Mouse (Mus musculus) neural tube, embryonic 14.5 days (tissue): ENCODE data around the gene Robo1. TPM values are rescaled to one million over a fixed set of nuclear protein-coding genes. Genes with fewer than 3 reads are reported as not detected.

Source experiments
- ATAC-seq: fragments of 200-750 bp; cut with Nextera tagmentation; 2 replicates; pipeline ENCODE4 v1.8.0; 2017; ENCODE audit warnings: low read depth, mild to moderate bottlenecking, moderate TSS enrichment, moderate library complexity
- H3K27ac ChIP-seq: fragments of 300-500 bp; sonication (generic); 2 replicates; pipeline ENCODE4 v1.5.1; 2014; ENCODE audit warnings: low read depth, mild to moderate bottlenecking, control low read depth, low read length, moderate library complexity, mixed read lengths
- H3K27me3 ChIP-seq: fragments of 300-500 bp; sonication (generic); 2 replicates; pipeline ENCODE4 v1.6.1; 2014; ENCODE audit warnings: low read length; ENCODE audit not compliant: control insufficient read depth, insufficient read depth
- H3K36me3 ChIP-seq: fragments of 300-500 bp; sonication (generic); 2 replicates; pipeline ENCODE4 v1.6.1; 2014; ENCODE audit warnings: low read length, mixed read lengths; ENCODE audit not compliant: control insufficient read depth, insufficient read depth
- H3K4me1 ChIP-seq: fragments of 300-500 bp; sonication (generic); 2 replicates; pipeline ENCODE4 v1.6.1; 2014; ENCODE audit warnings: low read length; ENCODE audit not compliant: control insufficient read depth, insufficient read depth
- H3K4me2 ChIP-seq: fragments of 300-500 bp; sonication (generic); 2 replicates; pipeline ENCODE4 v1.6.1; 2014; ENCODE audit warnings: mild to moderate bottlenecking, low read depth, low read length, control low read depth
- H3K4me3 ChIP-seq: fragments of 300-500 bp; sonication (generic); 2 replicates; pipeline ENCODE4 v1.5.1; 2014; ENCODE audit warnings: low read depth, low read length, control low read depth, mixed read lengths
- H3K9ac ChIP-seq: fragments of 300-500 bp; sonication (generic); replicated peaks from 2 replicates; pipeline ENCODE4 v1.6.1; 2014; ENCODE audit warnings: low read depth, mild to moderate bottlenecking, control low read depth, low read length, mixed read lengths
- H3K9me3 ChIP-seq: fragments of 300-500 bp; sonication (generic); 2 replicates; pipeline ENCODE4 v1.6.1; 2016; ENCODE audit warnings: low read length; ENCODE audit not compliant: control insufficient read depth
- WGBS: fragments of 180-500 bp; shearing (Covaris S2); extraction: QIAGEN DNeasy Blood & Tissue Kit; methylation state at CpG from one replicate; pipeline ENCODE4 v1.1.7; 2014; 5-methylcytosine and 5-hydroxymethylcytosine counted together
- polyA plus RNA-seq: library from polyadenylated mRNA; unstranded; fragments of >200 nt; fragmentation: Nextera tagmentation; extraction: Ambion mirVana; gene quantifications from 2 replicates; pipeline ENCODE4 v1.2.1, GENCODE M21; 2014

Robo1 gene
- polyA plus RNA-seq, 1 experiment from 2014 or later = 46.2 TPM

- Histone ChIP-seq H3K9me3 (no peaks in the 10 kb centered on the region), H3K27me3 (no peaks in the 10 kb centered on the region), H3K36me3 (no peaks in the 10 kb centered on the region), H3K4me3 (no peak overlapping the region), H3K4me1 (peaks cover 22% of the 10 kb centered on the region; the same call in 1 of the 2 replicates), H3K4me2 (no peak overlapping the region), H3K9ac (no peak overlapping the region), H3K27ac (no peak overlapping the region)
- 85% methylated on average over 3 of the region's 3 CpGs for WGBS
- no peak for ATAC-seq
Observed at GRCm38 (mm10) chr16:72920013-72920412, 611.9 kb downstream of the Robo1 start.

GRCm38 (mm10) chr16:72924423-72925224 is 616.5 kb downstream of the Robo1 start:
- no peaks in the 10 kb centered on the region for H3K36me3 ChIP-seq
- H3K4me3 ChIP-seq = peak overlapping the region; percentile 5; the same call in 1 of the 2 replicates
- H3K4me1 ChIP-seq = peaks cover 22% of the 10 kb centered on the region; the same call in 1 of the 2 replicates
- 17% methylated on average over 15 of the region's 15 CpGs for WGBS
- H3K27me3 ChIP-seq = no peaks in the 10 kb centered on the region
- no peak overlapping the region for H3K27ac ChIP-seq
- peak; percentile 78 for ATAC-seq
- H3K4me2 ChIP-seq = peak overlapping the region; percentile 39
- no peaks in the 10 kb centered on the region for H3K9me3 ChIP-seq
- H3K9ac ChIP-seq = no peak overlapping the region; the same call in 1 of the 2 replicates

GRCm38 (mm10) chr16:72928525-72929122 is 620.5 kb downstream of the Robo1 start:
- H3K27ac ChIP-seq = no peak overlapping the region
- peak; percentile 42; the same call in 1 of the 2 replicates for ATAC-seq
- H3K9ac ChIP-seq = no peak overlapping the region
- no peaks in the 10 kb centered on the region for H3K27me3 ChIP-seq
- no peaks in the 10 kb centered on the region for H3K9me3 ChIP-seq
- H3K36me3 ChIP-seq = no peaks in the 10 kb centered on the region
- 71% methylated on average over 6 of the region's 6 CpGs for WGBS
- H3K4me3 ChIP-seq = no peak overlapping the region
- H3K4me2 ChIP-seq = no peak overlapping the region
- H3K4me1 ChIP-seq = peaks cover 13% of the 10 kb centered on the region; the same call in 1 of the 2 replicates

- H3K4me1 ChIP-seq = no peaks in the 10 kb centered on the region; the same call in 1 of the 2 replicates
- ATAC-seq = no peak
- no peak overlapping the region for H3K4me2 ChIP-seq
- no peak overlapping the region for H3K27ac ChIP-seq
- no peaks in the 10 kb centered on the region for H3K27me3 ChIP-seq
- no peaks in the 10 kb centered on the region for H3K36me3 ChIP-seq
- no peaks in the 10 kb centered on the region for H3K9me3 ChIP-seq
- no peak overlapping the region for H3K9ac ChIP-seq
- WGBS = 82% methylated on average over 4 of the region's 4 CpGs
- H3K4me3 ChIP-seq = no peak overlapping the region
Observed at GRCm38 (mm10) chr16:72930871-72931270, 622.8 kb downstream of the Robo1 start.

GRCm38 (mm10) chr16:72934908-72935307 is 626.8 kb downstream of the Robo1 start:
- H3K27ac ChIP-seq = no peak overlapping the region
- no peaks in the 10 kb centered on the region for H3K4me1 ChIP-seq
- H3K4me2 ChIP-seq = no peak overlapping the region
- H3K4me3 ChIP-seq = no peak overlapping the region
- no peak for ATAC-seq
- no peaks in the 10 kb centered on the region for H3K36me3 ChIP-seq
- H3K9me3 ChIP-seq = no peaks in the 10 kb centered on the region
- H3K27me3 ChIP-seq = no peaks in the 10 kb centered on the region
- no peak overlapping the region for H3K9ac ChIP-seq

GRCm38 (mm10) chr16:72937183-72937582 is 629.1 kb downstream of the Robo1 start:
- Histone ChIP-seq H3K9me3 (no peaks in the 10 kb centered on the region), H3K9ac (no peak overlapping the region), H3K27ac (no peak overlapping the region), H3K27me3 (no peaks in the 10 kb centered on the region), H3K4me3 (no peak overlapping the region), H3K4me1 (peaks cover 3% of the 10 kb centered on the region; the same call in 1 of the 2 replicates), H3K36me3 (no peaks in the 10 kb centered on the region), H3K4me2 (no peak overlapping the region)
- ATAC-seq = no peak
- WGBS = 62% methylated on average over 3 of the region's 3 CpGs

- Histone ChIP-seq H3K4me2 (no peak overlapping the region), H3K27me3 (no peaks in the 10 kb centered on the region), H3K9ac (no peak overlapping the region), H3K27ac (no peak overlapping the region), H3K36me3 (no peaks in the 10 kb centered on the region), H3K4me3 (no peak overlapping the region), H3K9me3 (no peaks in the 10 kb centered on the region), H3K4me1 (peaks cover 3% of the 10 kb centered on the region; the same call in 1 of the 2 replicates)
- 0 out of 2 replicates have a peak, but pooled peaks have one; percentile 21 for ATAC-seq
- WGBS = 60% methylated on average over 3 of the region's 3 CpGs
Observed at GRCm38 (mm10) chr16:72939862-72940261, 631.8 kb downstream of the Robo1 start.

GRCm38 (mm10) chr16:72940786-72941185 is 632.7 kb downstream of the Robo1 start:
- H3K9ac ChIP-seq = no peak overlapping the region
- no peak overlapping the region for H3K4me3 ChIP-seq
- no peaks in the 10 kb centered on the region for H3K36me3 ChIP-seq
- 26% methylated on average over 8 of the region's 8 CpGs for WGBS
- no peak overlapping the region for H3K27ac ChIP-seq
- peak; percentile 58; the same call in 1 of the 2 replicates for ATAC-seq
- peaks cover 3% of the 10 kb centered on the region; the same call in 1 of the 2 replicates for H3K4me1 ChIP-seq
- no peaks in the 10 kb centered on the region for H3K9me3 ChIP-seq
- H3K27me3 ChIP-seq = no peaks in the 10 kb centered on the region
- no peak overlapping the region for H3K4me2 ChIP-seq

- Histone ChIP-seq H3K36me3 (no peaks in the 10 kb centered on the region), H3K9ac (no peak overlapping the region), H3K9me3 (no peaks in the 10 kb centered on the region), H3K4me2 (no peak overlapping the region), H3K4me1 (peaks cover 3% of the 10 kb centered on the region; the same call in 1 of the 2 replicates), H3K27ac (no peak overlapping the region), H3K4me3 (no peak overlapping the region), H3K27me3 (no peaks in the 10 kb centered on the region)
- no peak for ATAC-seq
- whole genome bisulfite sequencing = 95% methylated on average over 4 of the region's 4 CpGs
Observed at GRCm38 (mm10) chr16:72944403-72944802, 636.3 kb downstream of the Robo1 start.
